Mouse (Mus musculus) thymus, postnatal 10 days (tissue): Measurements from ENCODE around the gene Ttbk2.

ENCODE experiments used
- DNase-seq, 2 experiments: peaks; one replicate each; pipeline ENCODE4 v3.0.0; 2021; ENCODE audit warnings: low spot score in 2 of 2

The Ttbk2 gene

GRCm38 (mm10) chr2:120850424-120851082 is at the start of gene Ttbk2:
Ttbk2 (minus strand) TSS chr2:120850604.
- DNase-seq, result peak; percentile 95 to 98

GRCm38 (mm10) chr2:120896361-120896760 is 46.0 kb upstream of the Ttbk2 start:
- DNase-seq, result no peak

DNA sequence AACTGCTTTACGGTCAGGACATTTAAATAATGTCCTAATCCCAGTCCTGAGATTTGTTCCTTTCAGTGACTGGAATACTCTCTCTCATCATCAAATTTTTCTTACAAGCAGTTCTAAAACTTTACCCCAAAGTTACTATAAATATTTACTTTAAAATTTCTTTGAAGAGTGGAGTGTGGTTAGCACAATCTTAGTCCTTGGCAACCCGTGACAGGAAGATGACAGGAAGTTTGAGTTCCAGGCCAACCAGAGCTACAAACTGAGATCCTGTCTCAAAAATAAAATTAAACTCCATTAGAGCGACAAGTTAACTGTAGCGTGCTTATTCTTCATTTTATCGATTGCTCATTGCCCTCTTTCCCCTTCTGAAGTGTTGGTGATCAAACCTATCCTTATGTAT is 37.2 kb upstream of the Ttbk2 start:
- DNase-seq, result no peak

DNA sequence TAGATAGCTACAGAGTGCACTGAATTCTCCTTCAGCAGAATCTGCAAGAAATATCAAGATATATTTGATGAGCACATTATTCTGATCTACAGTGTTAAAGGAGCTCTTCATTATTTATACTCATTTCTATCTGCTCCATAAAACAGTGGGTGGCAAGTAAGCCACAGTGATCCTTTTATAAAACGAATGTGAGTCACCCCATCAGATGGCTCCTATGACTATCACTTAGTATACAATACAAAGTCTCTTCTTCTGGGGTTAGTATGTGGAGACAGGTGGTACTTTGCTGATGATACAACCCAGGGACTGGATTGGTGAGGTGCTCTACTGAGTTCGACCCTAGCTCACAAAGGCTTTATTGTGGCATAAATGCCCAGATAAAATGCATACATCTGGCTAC is 22.8 kb upstream of the Ttbk2 start:
- no peak for DNase-seq

DNA sequence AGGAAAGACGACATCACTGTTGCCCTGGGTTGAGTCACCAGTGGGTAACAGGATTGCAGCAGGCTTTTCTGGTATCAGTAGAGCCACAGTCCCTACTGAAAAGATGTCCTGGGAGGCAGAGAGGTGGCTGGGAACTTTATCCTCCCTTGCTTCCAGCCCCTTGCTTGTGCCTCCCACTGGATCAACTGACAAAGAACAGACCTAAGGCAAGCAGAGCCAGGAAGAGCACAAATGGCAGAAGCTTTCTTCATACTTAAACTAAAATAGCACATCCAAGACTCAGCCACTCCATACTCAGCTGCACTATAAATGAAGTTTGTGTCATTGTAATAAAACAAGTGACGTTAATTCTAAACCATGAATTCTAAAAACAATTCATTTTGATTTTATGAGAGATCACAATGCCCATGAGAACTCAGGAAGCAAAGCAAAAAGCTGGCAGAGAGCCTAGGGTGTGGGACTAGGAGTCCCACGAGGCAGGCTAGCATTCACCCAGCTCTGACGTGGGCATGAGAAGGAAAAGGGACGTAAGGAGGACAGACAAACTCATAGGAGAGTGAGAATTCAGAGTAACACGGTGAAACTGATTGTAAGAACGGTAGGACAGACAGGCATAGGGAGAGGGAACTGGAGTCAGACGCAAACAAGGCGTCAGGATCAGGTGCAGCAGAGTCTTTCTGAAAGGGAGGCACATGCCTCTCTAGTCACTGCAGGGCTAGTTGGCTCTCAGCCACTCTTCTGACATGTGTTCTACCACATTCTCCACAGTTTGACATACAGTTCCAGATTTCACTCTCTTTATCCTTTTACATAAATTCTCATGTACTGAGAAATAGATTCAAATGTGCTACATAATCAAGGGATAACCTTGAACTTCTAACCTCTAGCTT is 21.3 kb upstream of the Ttbk2 start:
- no peak for DNase-seq

DNA sequence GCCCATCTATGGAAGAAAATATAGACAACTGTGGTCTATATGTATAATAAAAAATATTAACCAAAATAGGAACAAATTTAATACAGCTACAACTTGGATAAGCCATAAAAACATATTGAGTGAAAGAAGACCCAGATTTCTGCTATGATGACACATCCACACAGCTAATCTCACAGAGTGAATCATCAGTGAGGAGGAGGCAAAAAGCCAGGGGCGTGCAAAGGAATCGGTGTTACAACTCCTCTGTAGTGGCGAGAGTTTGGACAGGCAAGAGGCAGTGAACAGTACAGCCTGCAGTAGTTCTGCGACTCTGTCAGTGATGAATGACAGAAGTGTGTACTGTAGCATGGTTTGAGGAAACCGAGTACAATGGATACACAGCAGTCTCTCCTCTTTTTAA is 16.9 kb upstream of the Ttbk2 start:
- DNase-seq, result no peak

DNA sequence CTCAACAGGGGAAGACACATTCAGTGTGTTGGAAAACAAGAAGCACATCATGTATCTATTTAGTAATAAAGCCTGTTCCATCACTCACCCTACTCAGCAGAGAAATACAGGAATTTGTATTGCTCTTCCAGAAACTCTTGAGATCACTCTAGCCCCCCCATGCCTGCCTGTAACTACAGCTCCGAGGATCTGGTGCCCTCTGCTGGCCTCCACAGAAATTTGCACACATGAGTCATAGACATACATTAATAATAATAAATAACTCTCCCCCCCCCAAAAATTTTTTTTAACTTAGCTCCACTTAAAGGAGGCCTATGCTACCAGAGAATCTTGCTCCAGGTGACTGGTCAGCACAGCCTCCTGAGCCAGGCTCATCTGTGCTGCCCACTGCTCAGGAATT is 16.2 kb upstream of the Ttbk2 start:
- peak; percentile 12 to 62 for DNase-seq

GRCm38 (mm10) chr2:120863389-120863788 is 13.0 kb upstream of the Ttbk2 start:
- no peak for DNase-seq

GRCm38 (mm10) chr2:120860699-120861098 is 10.3 kb upstream of the Ttbk2 start:
- DNase-seq, result no peak

- DNase-seq, result no peak
These were observed 7.7 kb upstream of the Ttbk2 start for GRCm38 (mm10) chr2:120858131-120858530.

GRCm38 (mm10) chr2:120853151-120853550 is 2.7 kb upstream of the Ttbk2 start:
- DNase-seq, result peak; percentile 72 to 74

- peak; percentile 53 to 56 for DNase-seq
These were observed 2.2 kb upstream of the Ttbk2 start for GRCm38 (mm10) chr2:120852626-120853025.

DNA sequence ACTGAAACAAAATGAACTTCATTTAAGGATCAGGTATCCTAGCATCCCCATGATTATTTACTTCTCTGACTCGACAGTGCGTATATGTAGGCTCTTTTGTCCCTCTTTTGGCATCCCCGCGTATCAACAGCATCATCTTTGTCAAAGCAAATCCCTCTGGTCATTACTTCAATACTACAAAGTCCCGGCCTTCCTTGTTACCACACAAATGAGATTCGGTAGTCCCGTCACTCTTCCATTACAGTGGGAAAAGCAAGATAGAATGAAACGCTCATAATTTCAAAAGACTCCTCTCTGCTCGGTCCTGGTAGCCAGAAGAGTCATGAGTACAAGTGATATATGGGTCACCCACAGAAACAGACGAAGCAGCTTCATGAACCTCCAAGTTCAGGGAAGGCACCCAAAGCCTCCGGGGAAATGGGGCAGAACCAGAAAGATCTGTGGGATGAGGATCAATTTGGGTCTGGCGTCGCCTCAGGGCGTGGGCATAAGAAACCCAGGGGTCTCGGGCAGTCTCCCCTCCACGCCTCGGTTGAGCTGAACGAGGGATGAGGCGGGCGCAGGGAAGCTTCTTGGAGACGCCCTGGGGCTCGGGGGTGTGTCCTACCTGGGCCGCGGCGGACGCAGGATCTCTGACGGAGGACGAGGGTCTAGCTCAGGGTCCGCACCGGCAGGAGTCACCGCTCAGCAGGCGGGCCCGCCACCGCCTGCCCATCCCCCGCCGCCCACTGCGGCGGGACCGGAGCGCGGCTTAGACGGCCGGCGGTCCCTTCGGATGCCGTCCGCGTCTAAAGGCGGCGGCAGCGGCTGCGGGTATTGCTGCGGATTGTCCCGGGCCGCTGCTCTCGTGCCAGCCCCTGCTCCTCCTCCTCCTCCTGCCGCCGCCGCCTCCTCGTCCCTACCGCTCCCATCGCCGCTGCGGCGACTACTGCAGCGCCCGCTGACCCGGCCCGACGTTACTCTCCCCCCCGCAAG is 668 bp downstream of the Ttbk2 start, which contains the start of gene Cdan1:
TSS of gene Cdan1 (minus strand) at position 680 of the 975 bp plus-strand sequence.
- peak; percentile 34 to 40 for DNase-seq

DNA sequence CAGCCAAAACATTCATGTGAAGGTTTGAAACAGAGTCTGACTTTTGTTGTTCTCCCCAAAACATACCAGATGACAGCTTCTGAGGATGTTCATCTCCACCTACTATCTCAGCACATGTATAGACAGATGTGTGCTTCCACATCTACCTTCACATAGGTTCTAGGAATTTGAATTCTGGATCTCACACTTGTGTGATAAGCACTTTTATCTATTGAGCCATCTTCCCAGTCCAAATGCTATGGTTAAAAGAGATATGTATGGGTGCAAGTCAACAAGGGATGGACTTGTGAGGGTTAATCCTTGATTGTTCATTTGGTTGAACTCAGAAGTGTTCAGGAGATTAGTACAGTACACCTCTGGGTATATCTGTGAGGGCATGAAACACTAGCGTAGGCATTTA is 5.1 kb downstream of the Ttbk2 start:
- DNase-seq, result no peak

DNA sequence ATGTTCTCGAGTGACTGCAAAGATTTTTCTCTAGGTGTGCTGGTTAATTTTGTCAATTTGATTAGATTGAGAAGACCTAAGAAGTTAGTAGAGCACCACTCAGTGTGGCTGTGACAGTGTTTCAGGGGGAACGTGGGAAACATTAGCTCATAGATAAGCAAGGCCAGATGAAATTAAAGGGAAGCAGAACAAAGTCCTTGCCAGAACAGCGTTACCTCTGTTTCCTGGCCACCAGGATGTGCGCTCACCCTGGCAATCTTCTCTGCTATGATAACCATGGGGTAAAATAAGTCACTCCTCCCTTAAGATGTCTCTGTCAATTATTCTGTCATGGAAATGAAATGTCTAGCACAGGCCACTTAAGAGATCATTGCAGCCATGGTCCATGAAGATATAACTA is 6.4 kb downstream of the Ttbk2 start:
- no peak for DNase-seq

DNA sequence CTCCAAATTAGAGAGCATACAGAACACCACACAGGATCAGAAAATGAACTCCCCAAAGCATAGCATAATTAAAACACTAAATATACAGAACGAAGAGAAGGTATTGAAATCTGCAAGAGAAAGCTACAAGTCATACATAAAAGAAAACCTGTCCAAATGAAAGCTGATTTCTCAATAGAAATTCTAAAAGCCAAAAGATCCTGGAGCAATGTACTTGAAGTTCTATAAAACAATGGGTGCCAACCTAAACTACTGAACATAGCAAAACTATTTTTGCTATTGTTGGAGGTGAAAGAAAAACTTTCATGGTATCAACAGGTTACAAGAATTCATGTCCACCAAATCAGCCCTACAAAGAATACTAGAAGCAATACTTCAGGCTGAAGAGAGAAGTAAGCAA is 9.2 kb downstream of the Ttbk2 start:
- DNase-seq, result no peak

GRCm38 (mm10) chr2:120835167-120835566 is 15.2 kb downstream of the Ttbk2 start:
- DNase-seq, result no peak

DNA sequence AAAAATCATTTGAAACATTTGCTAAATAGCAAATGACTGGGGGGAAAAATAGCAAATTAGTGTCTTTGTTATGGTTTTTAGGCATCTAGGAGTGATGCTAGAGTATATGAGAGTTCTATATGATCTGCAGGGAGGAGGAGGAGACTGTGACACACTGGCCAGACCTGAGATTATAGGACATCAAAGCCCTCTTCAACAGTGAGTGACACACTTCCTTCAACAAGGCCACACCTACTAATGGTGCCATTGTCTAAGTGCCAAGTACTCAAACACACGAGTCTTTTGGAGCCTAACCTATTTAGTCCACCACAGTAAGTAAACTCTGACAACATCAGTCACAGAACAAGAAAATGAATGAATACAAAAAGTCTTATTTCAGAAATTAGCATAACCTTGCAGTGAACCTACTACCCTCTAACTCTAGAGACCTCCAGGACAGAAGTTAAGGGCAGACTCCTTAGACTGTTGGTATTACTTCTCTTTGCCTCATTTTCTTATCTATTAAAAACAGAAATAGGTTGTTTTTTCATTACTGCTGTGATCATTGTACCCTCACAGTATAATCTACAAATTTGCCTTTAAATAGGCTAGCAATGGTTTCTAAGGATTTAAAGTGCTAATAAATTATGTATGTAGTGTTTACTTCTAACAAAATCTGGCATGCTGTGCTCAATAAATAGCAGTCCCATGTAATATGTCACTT is 23.3 kb downstream of the Ttbk2 start:
- no peak for DNase-seq

DNA sequence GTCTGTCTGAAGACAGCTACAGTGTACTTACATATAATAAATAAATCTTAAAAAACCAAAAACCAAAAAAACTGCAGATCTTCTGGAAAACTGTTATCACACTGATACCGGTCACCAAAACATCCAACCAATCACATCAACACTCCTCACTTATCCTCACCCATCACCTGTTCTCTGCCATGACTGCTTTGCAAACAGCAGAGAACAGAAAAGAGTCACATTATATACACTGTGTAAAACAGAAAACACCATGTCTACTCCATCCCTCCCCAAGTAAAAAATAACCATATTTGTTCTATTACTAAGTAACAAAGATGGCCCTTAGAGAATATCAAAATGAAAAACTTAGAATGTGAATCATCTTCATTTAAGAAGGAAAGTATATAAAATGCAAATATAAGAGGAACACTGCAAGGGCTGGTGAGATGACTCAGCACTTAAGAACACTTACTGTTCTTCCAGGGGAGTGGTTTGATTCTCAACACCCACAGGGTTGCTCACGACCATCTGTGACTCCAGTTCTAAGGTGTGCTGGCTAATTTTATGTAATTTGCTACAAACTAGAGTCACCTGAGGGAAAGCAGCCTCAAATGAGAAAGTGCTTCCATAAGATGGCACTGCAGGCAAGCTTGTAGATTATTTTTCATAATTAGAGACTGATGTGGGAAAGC is 80.0 kb downstream of the Ttbk2 start:
- no peak for DNase-seq

DNA sequence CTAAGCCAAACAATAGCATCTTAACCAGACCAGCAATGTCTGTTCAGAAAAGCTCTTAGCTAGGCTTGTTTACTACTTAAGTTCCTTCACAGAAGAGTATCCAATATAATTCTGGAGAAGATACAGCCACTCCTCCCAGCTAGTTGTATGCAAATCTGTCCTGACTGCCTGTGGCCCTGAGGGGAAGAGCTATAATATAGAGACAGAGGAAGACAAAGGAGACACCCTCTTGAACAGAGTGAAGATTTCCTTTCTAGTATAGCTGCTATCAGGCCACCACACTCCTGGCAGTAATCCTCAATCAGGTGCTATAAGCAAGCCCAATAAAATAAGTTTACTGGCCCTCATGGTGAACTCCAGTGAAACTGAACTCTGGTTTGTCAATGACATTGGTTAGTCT is 88.5 kb downstream of the Ttbk2 start:
- DNase-seq, result no peak

DNA sequence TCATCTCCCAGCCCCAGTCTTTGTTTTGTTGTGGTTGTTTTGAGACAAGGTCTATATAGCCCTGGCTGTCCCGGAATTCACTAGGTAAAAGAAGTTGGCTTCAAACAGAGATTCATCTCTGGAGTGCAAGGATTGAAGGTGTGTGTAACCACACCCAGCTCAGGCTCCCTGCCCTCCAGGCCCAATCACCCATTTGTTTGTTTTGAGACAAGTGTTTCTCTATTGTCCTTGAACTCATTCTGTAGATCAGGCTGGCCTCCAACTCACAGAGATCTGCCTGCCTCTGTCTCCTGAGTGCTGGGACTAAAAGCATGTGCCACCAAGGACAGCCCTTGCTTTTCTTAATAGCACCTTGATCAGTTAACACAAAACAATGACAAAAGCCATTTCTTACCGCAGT is 102.4 kb downstream of the Ttbk2 start:
- DNase-seq, result no peak
